Mouse (Mus musculus) cortical plate, adult 2 months (tissue): ENCODE results near the gene Kbtbd2. TPM values are rescaled to one million over a fixed set of nuclear protein-coding genes. Genes with fewer than 3 reads are reported as not detected.

Source experiments
- H3K27ac ChIP-seq: fragments of 200-500 bp; 2 replicates; pipeline ENCODE4 v1.5.1; 2012; ENCODE audit warnings: low read length, control low read depth, inconsistent platforms; ENCODE audit not compliant: insufficient read depth
- H3K4me1 ChIP-seq: fragments of 200-500 bp; 2 replicates; pipeline ENCODE4 v1.6.1; 2011; ENCODE audit warnings: low read length; ENCODE audit not compliant: control insufficient read depth, insufficient read depth
- H3K4me3 ChIP-seq: fragments of 200-500 bp; 2 replicates; pipeline ENCODE4 v1.5.1; 2011; ENCODE audit warnings: mild to moderate bottlenecking, low read length, control low read depth; ENCODE audit not compliant: insufficient read depth
- CTCF ChIP-seq: fragments of 200-500 bp; IDR thresholded peaks from 2 replicates; pipeline ENCODE4 v1.5.1; 2011; ENCODE audit warnings: mild to moderate bottlenecking, control low read depth, low read length; ENCODE audit not compliant: insufficient read depth; ENCODE audit errors: extremely low read depth
- POLR2A ChIP-seq: fragments of 200-500 bp; IDR thresholded peaks from 2 replicates; pipeline ENCODE4 v1.6.1; 2011; ENCODE audit warnings: mild to moderate bottlenecking, low read length, control low read depth; ENCODE audit not compliant: insufficient read depth; ENCODE audit errors: extremely low read depth
- polyA plus RNA-seq: library from polyadenylated mRNA; depleted of rRNA; stranded (reverse); fragments of >200 nt; gene quantifications from 2 replicates; pipeline ENCODE4 v1.2.3, GENCODE M21; 2012; rRNA removed

The Kbtbd2 gene
- polyA plus RNA-seq, 1 experiment: 34.0 TPM

GRCm38 (mm10) chr6:56753719-56754118 lies 43.9 kb downstream of the Kbtbd2 start:
- TF ChIP-seq POLR2A (no peak), CTCF (no peak)
- Histone ChIP-seq H3K4me1 (no peaks in the 10 kb centered on the region), H3K27ac (no peak overlapping the region), H3K4me3 (no peak overlapping the region)

- no peak overlapping the region for H3K27ac ChIP-seq
- no peaks in the 10 kb centered on the region for H3K4me1 ChIP-seq
- no peak overlapping the region for H3K4me3 ChIP-seq
- TF ChIP-seq CTCF (no peak), POLR2A (no peak)
These were observed 51.6 kb downstream of the Kbtbd2 start for GRCm38 (mm10) chr6:56745950-56746543.

GRCm38 (mm10) chr6:56732545-56732944 lies 65.1 kb downstream of the Kbtbd2 start:
- H3K27ac ChIP-seq: no peak overlapping the region
- TF ChIP-seq POLR2A: no peak
- TF ChIP-seq CTCF: no peak
- H3K4me1 ChIP-seq: no peaks in the 10 kb centered on the region
- H3K4me3 ChIP-seq: no peak overlapping the region

Other genes with a start within 250 kb of the Kbtbd2 start
- gene Pde1c, start 228.7 kb downstream of the Kbtbd2 start, polyA plus RNA-seq: 2.4 and 3.1 TPM in 2 replicates
- 23.5 and 24.2 TPM in 2 replicates for gene Lsm5, start 93.1 kb downstream of the Kbtbd2 start, polyA plus RNA-seq
- 18.9 and 20.7 TPM in 2 replicates for gene Avl9, start 82.9 kb downstream of the Kbtbd2 start, polyA plus RNA-seq
- gene Fkbp9, start 34.2 kb upstream of the Kbtbd2 start, polyA plus RNA-seq: 27.9 and 31.8 TPM in 2 replicates
- gene Nt5c3, start 126.1 kb upstream of the Kbtbd2 start, polyA plus RNA-seq: 52.6 and 54.6 TPM in 2 replicates
- 0.26 and 0.35 TPM in 2 replicates for gene Vmn1r4, start 126.2 kb upstream of the Kbtbd2 start, polyA plus RNA-seq
- not detected in 2 replicates for gene Vmn1r5, start 172.5 kb upstream of the Kbtbd2 start, polyA plus RNA-seq
- not detected in 2 replicates for gene Vmn1r6, start 199.4 kb upstream of the Kbtbd2 start, polyA plus RNA-seq
- gene Vmn1r7, start 227.5 kb upstream of the Kbtbd2 start, polyA plus RNA-seq: not detected in 2 replicates
- not detected in 2 replicates for gene Vmn1r8, start 234.5 kb upstream of the Kbtbd2 start, polyA plus RNA-seq